Mouse (Mus musculus): Measurements from ENCODE around the gene Apoa2. TPM values are rescaled to one million over a fixed set of nuclear protein-coding genes. Genes with fewer than 3 reads are reported as not detected.
A peak's percentile ranks its signal among the peaks of the same experiment; 100 is the strongest.

Gene Apoa2
- polyA plus RNA-seq, 1 experiment from 2014 or later = 4.4 TPM

DNA sequence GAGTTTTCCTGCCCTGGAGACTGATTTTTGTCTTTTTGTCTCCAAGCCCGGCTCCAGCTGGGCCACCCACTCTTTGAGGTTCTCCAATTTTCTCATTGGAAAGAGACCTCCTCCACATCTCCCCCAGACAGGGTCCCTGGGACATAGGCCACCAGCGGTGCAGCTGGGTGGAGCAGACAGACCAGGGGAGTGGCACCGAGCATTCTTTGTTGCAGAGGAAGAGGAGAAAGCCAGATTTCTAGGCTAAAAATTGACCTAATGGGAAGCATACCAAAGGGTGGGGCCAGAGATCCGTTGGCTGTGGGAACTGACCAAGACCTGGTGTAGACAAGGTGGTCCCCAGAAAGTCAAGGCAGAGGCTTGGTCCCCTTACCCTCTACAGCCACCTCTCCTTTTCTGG is 23.1 kb downstream of the Apoa2 start:
- 31% methylated on average over 4 of the region's 4 CpGs for WGBS
- H3K36me3 ChIP-seq = peaks cover 28% of the 10 kb centered on the region
- H3K9me3 ChIP-seq (replicated peaks) = no peaks in the 10 kb centered on the region
- peak overlapping the region; percentile 95 for H3K27ac ChIP-seq (replicated peaks)
- DNase-seq (ENCODE audit: low spot score) = no peak
- peaks cover 4% of the 10 kb centered on the region; the same call in 1 of the 2 replicates for H3K27me3 ChIP-seq (ENCODE audit: low read depth, poor library complexity, severe bottlenecking)
- peak overlapping the region; percentile 88 for H3K4me3 ChIP-seq
- H3K4me1 ChIP-seq = peaks cover 70% of the 10 kb centered on the region

DNA sequence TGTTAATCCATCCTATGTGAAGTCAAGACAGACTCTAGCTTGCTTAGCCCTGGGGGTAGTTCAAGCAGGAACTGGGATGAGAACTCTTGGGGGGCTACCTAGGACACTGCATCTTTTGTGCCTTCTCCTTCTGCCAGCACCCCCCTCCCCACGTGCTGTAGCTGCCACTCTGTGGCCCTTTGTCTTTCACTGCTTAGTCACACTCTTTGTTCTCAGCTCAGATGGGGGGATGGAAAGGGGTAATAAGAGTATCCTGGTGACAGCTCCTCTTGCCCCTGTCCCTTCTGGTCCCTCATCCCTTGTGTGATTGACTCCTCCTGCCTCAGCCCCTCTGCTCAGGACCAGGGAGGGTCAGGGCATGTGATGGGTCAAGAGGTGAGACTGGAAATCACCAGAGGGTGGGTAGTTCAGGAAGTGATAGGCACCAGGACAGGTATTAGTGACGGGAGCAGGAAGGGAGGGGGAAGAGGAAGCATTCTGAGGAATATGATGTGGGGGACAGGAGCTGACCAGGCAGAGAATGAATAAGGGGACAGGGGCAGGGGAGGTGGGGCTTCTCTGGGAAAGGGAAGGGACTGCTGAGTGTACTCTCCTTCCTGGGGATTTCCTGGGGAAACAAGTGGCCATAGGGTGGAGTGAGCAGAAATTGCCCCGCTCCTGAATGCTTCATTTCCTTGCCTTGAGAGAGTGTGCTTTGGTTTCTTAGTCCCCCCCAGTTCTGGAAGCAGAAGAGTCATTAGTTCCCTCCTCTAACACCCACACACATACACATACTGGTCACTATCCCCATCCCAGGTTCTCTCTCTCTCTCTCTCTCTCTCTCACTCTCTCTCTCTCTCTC is 23.8 kb downstream of the Apoa2 start:
- peak overlapping the region; percentile 88 for H3K4me3 ChIP-seq
- peaks cover 75% of the 10 kb centered on the region for H3K4me1 ChIP-seq
- H3K9me3 ChIP-seq (replicated peaks) = no peaks in the 10 kb centered on the region
- DNase-seq (ENCODE audit: low spot score) = no peak
- H3K27me3 ChIP-seq (ENCODE audit: low read depth, poor library complexity, severe bottlenecking) = peaks cover 4% of the 10 kb centered on the region; the same call in 1 of the 2 replicates
- 39% methylated on average over 3 of the region's 3 CpGs for WGBS
- H3K36me3 ChIP-seq = peaks cover 27% of the 10 kb centered on the region
- H3K27ac ChIP-seq (replicated peaks) = peak overlapping the region; percentile 95

DNA sequence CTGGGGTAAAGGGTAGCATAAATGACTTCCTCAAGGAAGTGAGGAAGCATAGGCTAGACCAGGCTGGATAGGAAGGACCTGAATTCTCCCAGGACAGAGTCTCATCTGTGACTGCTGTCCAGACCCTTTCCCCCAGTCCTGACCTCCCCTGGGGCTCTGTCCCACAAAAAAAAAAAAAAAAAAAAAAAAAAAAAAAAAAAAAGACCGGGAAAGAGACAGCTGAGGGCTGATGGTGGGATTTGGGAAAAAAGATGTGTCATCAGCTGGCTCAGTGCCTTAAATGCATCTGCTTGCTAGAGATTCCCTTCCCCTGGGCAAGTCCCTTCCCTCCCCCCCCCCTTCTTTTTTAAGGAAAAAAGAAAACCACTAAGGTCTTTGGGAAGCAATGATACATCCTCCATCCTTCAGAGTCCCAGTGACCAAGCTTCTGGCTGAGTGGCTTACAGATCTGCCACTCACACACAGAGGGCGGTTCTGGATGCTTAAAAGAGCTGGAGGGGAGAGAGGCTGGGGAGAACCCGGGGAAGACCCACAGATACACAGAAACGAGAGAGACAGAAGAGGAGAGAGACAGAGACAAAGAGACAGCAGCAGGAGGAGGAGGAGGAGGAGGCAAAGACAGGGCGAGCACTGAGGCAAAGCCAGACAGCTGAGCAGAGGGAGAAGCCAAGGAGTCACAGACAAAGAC is 25.2 kb downstream of the Apoa2 start, which contains the start of gene Adamts4:
Gene Adamts4, plus strand, starts transcription at position 509 of the 688 bp plus-strand sequence.
- peak; percentile 64 for DNase-seq (ENCODE audit: low spot score)
- 15% methylated on average over 5 of the region's 5 CpGs for WGBS
- Histone ChIP-seq H3K27me3 (ENCODE audit: low read depth, poor library complexity, severe bottlenecking) (peaks cover 4% of the 10 kb centered on the region; the same call in 1 of the 2 replicates), H3K36me3 (peaks cover 29% of the 10 kb centered on the region), H3K9me3 (replicated peaks) (no peaks in the 10 kb centered on the region), H3K4me3 (peak within 1 kb of the TSS; percentile 53), H3K4me1 (peaks cover 75% of the 10 kb centered on the region), H3K27ac (replicated peaks) (peak within 1 kb of the TSS; percentile 86)

DNA sequence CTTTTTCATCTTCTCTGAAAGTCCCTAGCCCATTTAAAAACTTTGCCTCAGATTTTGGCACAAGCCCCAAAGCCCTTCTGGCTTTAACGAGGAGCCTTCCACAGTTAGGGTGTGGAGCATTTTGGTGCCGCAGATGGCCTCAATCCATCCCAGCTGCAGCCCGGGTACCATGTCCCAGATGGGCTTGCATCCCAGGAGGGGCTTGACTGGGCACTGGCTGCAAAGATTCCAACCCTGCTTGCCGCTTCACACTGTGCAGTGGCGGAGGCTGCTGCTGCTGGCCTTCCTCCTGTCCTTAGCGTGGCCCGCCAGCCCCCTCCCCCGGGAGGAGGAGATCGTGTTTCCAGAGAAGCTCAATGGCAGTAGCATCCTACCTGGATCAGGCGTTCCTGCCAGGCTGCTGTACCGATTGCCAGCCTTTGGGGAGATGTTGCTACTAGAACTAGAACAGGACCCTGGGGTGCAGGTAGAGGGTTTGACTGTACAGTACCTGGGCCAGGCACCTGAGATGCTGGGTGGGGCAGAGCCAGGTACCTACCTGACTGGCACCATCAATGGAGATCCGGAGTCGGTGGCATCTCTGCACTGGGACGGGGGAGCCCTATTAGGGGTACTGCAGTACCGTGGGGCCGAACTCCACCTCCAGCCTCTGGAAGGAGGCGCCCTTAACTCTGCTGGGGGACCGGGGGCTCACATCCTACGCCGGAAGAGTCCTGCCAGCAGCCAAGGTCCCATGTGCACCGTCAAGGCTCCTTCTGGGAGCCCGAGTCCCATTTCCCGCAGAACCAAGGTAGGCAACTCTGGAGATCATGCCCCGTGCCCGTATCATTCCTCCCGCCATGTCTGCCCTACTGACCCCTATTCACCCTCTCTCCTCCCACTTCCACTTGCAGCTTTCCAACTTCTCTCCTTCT is 26.1 kb downstream of the Apoa2 start, which contains the start of gene Ndufs2:
Gene Ndufs2, minus strand, starts transcription at position 709 of the 914 bp plus-strand sequence.
- peaks cover 69% of the 10 kb centered on the region for H3K4me1 ChIP-seq
- peak within 1 kb of the TSS; percentile 53 for H3K4me3 ChIP-seq
- peak within 1 kb of the TSS; percentile 86 for H3K27ac ChIP-seq (replicated peaks)
- peaks cover 4% of the 10 kb centered on the region; the same call in 1 of the 2 replicates for H3K27me3 ChIP-seq (ENCODE audit: low read depth, poor library complexity, severe bottlenecking)
- peaks cover 23% of the 10 kb centered on the region for H3K36me3 ChIP-seq
- WGBS = 10% methylated on average over 26 of the region's 26 CpGs
- H3K9me3 ChIP-seq (replicated peaks) = no peaks in the 10 kb centered on the region
- peak; percentile 46 for DNase-seq (ENCODE audit: low spot score)

DNA sequence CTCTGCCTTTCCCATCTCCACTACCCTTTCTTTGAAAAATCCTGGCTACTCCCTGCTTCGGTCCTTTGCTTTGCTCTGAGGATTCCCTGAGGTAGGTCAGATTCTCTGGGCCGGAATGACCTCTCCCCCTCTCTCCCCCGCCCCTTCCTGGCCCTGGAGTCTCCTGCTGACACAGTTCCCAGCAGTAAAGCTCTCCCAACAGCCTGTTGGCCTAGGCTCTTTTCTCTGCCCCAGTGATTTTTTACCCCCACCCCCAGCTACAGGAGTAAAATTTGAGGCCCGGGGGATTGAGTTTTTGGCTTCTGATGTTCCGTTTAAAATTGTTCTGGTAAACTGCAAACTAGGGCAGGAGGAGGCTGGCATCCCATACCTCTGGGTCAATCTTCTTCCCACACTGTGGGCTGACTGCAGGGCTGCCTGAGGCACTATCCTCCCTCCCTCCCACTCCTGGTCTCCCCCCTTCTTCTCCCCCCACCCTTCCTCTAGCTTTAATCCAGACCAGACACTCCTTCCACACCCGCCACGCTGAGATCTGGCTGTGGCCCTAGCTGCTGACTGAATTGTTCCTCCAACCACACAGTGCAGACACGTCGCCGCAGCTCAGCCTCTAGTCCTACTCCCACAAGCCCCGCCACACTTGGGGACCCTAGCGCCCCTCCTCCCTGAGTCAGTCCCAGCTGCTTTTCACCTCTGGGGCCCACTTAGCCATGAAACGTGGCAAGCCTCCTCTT is 26.9 kb downstream of the Apoa2 start:
- WGBS = 1% methylated on average over 13 of the region's 13 CpGs
- peak overlapping the region; percentile 86 for H3K27ac ChIP-seq (replicated peaks)
- H3K4me3 ChIP-seq = peak overlapping the region; percentile 53
- H3K9me3 ChIP-seq (replicated peaks) = no peaks in the 10 kb centered on the region
- H3K4me1 ChIP-seq = peaks cover 63% of the 10 kb centered on the region
- H3K36me3 ChIP-seq = peaks cover 30% of the 10 kb centered on the region
- peak; percentile 68 for DNase-seq (ENCODE audit: low spot score)
- peaks cover 4% of the 10 kb centered on the region; the same call in 1 of the 2 replicates for H3K27me3 ChIP-seq (ENCODE audit: low read depth, poor library complexity, severe bottlenecking)

DNA sequence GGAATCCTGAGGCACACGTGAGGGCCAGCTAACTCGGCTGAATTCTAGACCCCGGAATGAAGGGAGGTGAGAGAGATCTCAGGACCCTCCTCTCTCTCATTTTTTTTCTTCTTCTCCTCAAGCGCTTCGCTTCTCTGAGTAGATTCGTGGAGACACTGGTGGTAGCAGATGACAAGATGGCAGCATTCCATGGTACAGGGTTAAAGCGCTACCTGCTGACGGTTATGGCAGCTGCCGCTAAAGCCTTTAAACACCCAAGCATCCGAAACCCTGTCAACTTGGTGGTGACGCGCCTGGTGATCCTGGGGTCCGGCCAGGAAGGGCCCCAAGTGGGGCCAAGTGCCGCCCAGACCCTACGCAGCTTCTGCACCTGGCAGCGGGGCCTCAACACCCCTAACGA is 27.6 kb downstream of the Apoa2 start:
- no peak for DNase-seq (ENCODE audit: low spot score)
- Histone ChIP-seq H3K27ac (replicated peaks) (peak overlapping the region; percentile 86), H3K27me3 (ENCODE audit: low read depth, poor library complexity, severe bottlenecking) (peaks cover 4% of the 10 kb centered on the region; the same call in 1 of the 2 replicates), H3K36me3 (peaks cover 31% of the 10 kb centered on the region), H3K4me1 (peaks cover 59% of the 10 kb centered on the region), H3K9me3 (replicated peaks) (no peaks in the 10 kb centered on the region), H3K4me3 (peak overlapping the region; percentile 53)
- 46% methylated on average over 17 of the region's 17 CpGs for WGBS

DNA sequence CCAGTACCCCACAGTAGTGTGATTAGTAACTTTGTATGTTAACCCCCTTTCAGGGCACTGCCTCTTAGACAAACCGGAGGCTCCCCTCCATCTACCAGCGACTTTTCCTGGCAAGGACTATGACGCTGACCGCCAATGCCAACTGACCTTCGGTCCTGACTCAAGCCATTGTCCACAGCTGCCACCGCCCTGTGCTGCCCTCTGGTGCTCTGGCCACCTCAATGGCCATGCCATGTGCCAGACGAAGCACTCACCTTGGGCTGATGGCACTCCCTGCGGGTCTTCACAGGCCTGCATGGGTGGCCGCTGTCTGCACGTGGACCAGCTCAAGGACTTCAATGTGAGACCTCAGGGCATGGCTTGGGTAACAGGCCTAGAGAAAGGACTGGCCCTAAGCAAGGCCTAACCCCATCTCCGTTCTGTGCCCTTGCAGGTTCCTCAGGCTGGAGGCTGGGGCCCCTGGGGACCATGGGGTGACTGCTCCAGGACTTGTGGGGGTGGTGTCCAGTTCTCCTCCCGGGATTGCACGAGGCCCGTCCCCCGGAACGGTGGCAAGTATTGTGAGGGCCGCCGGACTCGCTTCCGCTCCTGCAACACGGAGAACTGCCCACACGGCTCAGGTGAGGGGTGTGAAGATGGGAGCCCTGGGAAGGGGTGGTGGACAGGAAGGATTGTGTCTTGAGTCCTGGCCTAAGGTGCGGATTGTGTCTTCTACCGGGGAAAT is 31.4 kb downstream of the Apoa2 start:
- 88% methylated on average over 24 of the region's 24 CpGs for WGBS
- Histone ChIP-seq H3K27ac (replicated peaks) (peak overlapping the region; percentile 6; the same call in 1 of the 2 replicates), H3K27me3 (ENCODE audit: low read depth, poor library complexity, severe bottlenecking) (no peaks in the 10 kb centered on the region), H3K4me1 (peaks cover 24% of the 10 kb centered on the region), H3K4me3 (no peak overlapping the region), H3K36me3 (peaks cover 47% of the 10 kb centered on the region), H3K9me3 (replicated peaks) (no peaks in the 10 kb centered on the region)
- DNase-seq (ENCODE audit: low spot score) = no peak

DNA sequence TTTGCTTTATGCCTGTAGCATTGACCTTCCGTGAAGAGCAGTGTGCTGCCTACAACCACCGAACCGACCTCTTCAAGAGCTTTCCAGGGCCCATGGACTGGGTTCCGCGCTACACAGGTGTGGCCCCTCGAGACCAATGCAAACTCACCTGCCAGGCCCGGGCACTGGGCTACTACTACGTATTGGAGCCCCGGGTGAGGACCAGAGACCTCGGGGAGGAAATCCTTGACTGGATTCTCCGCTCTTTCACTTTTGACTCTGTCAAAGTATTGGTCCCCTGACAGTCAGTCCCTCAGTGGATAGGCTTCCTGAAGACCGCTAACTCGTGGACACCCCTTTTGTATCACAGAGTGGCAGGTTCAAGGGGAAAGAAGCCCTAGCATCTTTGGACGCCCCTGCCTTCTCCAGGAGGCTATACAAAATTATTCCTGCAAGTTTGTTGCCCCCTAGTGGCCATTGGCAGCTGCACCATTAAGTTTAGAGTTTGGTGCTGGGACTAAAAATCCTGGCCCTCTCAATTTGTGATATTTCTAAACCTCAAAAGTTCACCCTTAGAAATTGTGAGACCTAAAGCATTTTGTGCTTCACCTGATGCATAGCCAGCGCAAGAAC is 32.2 kb downstream of the Apoa2 start:
- H3K4me1 ChIP-seq = peaks cover 18% of the 10 kb centered on the region
- DNase-seq (ENCODE audit: low spot score) = peak; percentile 69
- peaks cover 47% of the 10 kb centered on the region for H3K36me3 ChIP-seq
- H3K4me3 ChIP-seq = peak overlapping the region; percentile 11; the same call in 1 of the 2 replicates
- WGBS = 66% methylated on average over 15 of the region's 15 CpGs
- H3K27me3 ChIP-seq (ENCODE audit: low read depth, poor library complexity, severe bottlenecking) = no peaks in the 10 kb centered on the region
- no peaks in the 10 kb centered on the region for H3K9me3 ChIP-seq (replicated peaks)
- peak overlapping the region; percentile 6; the same call in 1 of the 2 replicates for H3K27ac ChIP-seq (replicated peaks)

DNA sequence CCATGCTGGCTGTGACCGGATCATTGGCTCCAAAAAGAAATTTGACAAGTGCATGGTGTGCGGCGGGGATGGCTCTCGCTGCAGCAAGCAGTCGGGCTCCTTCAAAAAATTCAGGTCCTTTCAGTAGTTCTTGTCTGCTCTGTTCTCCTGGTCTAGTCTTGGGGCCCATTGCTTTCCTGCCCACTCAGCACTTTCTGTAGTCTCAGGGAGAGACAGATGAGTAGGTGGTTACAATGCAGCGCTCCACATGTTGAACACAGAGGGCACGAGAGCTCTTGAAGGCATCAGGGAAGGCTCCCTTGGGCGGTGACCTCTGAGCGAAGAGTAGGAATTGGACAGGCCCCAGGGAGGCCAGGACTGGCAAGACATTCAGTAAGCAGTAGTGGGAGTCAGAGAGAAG is 32.9 kb downstream of the Apoa2 start:
- DNase-seq (ENCODE audit: low spot score) = no peak
- no peaks in the 10 kb centered on the region for H3K27me3 ChIP-seq (ENCODE audit: low read depth, poor library complexity, severe bottlenecking)
- no peaks in the 10 kb centered on the region for H3K9me3 ChIP-seq (replicated peaks)
- no peak overlapping the region for H3K27ac ChIP-seq (replicated peaks)
- H3K36me3 ChIP-seq = peaks cover 46% of the 10 kb centered on the region
- peaks cover 18% of the 10 kb centered on the region for H3K4me1 ChIP-seq
- WGBS = 90% methylated on average over 9 of the region's 9 CpGs
- no peak overlapping the region for H3K4me3 ChIP-seq

DNA sequence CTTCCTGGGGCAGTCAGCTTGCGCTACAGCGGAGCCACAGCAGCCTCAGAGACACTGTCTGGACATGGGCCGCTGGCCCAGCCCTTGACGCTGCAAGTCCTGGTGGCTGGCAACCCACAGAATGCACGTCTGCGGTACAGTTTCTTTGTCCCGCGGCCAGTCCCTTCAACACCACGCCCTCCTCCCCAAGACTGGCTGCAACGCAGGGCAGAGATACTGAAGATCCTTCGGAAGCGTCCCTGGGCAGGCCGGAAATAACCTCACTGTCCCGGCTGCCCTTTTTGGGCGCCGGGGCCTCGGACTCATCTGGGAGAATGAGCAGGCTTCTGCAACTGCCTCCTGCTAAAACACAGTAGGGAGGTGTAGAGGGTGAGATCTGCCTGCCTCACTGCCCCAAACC is 34.1 kb downstream of the Apoa2 start:
- DNase-seq (ENCODE audit: low spot score) = no peak
- 85% methylated on average over 17 of the region's 17 CpGs for WGBS
- Histone ChIP-seq H3K27ac (replicated peaks) (no peak overlapping the region), H3K36me3 (peaks cover 37% of the 10 kb centered on the region), H3K4me3 (no peak overlapping the region), H3K4me1 (peaks cover 21% of the 10 kb centered on the region), H3K9me3 (replicated peaks) (no peaks in the 10 kb centered on the region), H3K27me3 (ENCODE audit: low read depth, poor library complexity, severe bottlenecking) (no peaks in the 10 kb centered on the region)

DNA sequence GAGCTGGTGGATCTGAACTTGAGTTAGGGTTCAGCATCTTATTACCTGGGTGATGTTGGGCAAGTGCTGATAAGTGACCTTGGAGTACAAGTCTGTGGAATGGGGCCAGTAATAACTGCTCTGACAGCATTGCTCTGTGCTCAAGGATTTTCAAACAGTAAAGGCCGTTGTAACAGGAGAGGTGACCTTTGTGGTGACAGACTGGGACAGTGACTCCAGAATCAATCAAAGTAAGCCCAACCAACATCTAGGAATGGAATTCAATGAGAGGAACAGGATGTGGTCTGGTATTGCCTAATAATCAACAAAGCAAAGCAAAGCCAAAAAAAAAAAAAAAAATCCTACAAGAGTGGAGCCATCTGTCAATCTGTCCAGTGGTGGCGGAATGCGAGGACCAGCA is 35.5 kb downstream of the Apoa2 start:
- WGBS = 91% methylated on average over 3 of the region's 3 CpGs
- no peaks in the 10 kb centered on the region for H3K9me3 ChIP-seq (replicated peaks)
- peaks cover 21% of the 10 kb centered on the region for H3K4me1 ChIP-seq
- no peak overlapping the region for H3K27ac ChIP-seq (replicated peaks)
- peaks cover 24% of the 10 kb centered on the region for H3K36me3 ChIP-seq
- no peak for DNase-seq (ENCODE audit: low spot score)
- H3K4me3 ChIP-seq = no peak overlapping the region
- H3K27me3 ChIP-seq (ENCODE audit: low read depth, poor library complexity, severe bottlenecking) = no peaks in the 10 kb centered on the region

Measured in midbrain, embryonic 10.5 days (tissue).